Mouse (Mus musculus): ENCODE measurements at regions not wholly inside any gene's neighbourhood (a gene's known extent, or its start where the extent isn't known, plus 50 kb on each side); places are given as distances from the start of the nearest gene placed in this dataset.

- H3K9me3 ChIP-seq (replicated peaks; ENCODE audit: insufficient read depth, low read length) = no peaks in the 10 kb centered on the region
- TF ChIP-seq POLR2A (IDR thresholded peaks at IDR 0.05; ENCODE audit: control insufficient read depth in 1 of 2, insufficient read depth in 1 of 2, low read depth in 1 of 2, low read length in 2 of 2, poor library complexity in 1 of 2) (no peak), POLR2AphosphoS2 (IDR thresholded peaks at IDR 0.05; ENCODE audit: low read length) (no peak), MAZ (IDR thresholded peaks at IDR 0.05; ENCODE audit: low read depth, low read length) (no peak)
- no peaks in the 10 kb centered on the region for H3K4me1 ChIP-seq (ENCODE audit: control insufficient read depth in 1 of 2, insufficient read depth in 2 of 2, low read length in 2 of 2)
- H3K4me3 ChIP-seq (ENCODE audit: control insufficient read depth in 1 of 2, insufficient read depth in 1 of 2, low read depth in 2 of 2, low read length in 2 of 2) = no peak overlapping the region
- H3K79me2 ChIP-seq (ENCODE audit: control insufficient read depth, insufficient read depth, low read length, poor library complexity) = no peaks in the 10 kb centered on the region
- no peak overlapping the region for H3K27ac ChIP-seq (ENCODE audit: control insufficient read depth, low read depth, low read length)
- H3K36me3 ChIP-seq (ENCODE audit: control insufficient read depth in 1 of 2, insufficient read depth in 2 of 2, low read length in 2 of 2) = no peaks in the 10 kb centered on the region
- H3K9ac ChIP-seq (ENCODE audit: control insufficient read depth, low read depth, low read length, poor library complexity, severe bottlenecking) = no peak overlapping the region
- no peaks in the 10 kb centered on the region for H3K27me3 ChIP-seq (ENCODE audit: control insufficient read depth in 1 of 2, insufficient read depth in 2 of 2, low read length in 2 of 2)
- DNase-seq (ENCODE audit: low read depth, low spot score) = no peak
Observed at GRCm38 (mm10) chr1:159415656-159416055, 107.9 kb upstream of the Tnr start.

GRCm38 (mm10) chr1:159417176-159417575 lies 106.4 kb upstream of the Tnr start:
- Histone ChIP-seq H3K9me3 (replicated peaks; ENCODE audit: insufficient read depth, low read length) (no peaks in the 10 kb centered on the region), H3K79me2 (ENCODE audit: control insufficient read depth, insufficient read depth, low read length, poor library complexity) (no peaks in the 10 kb centered on the region), H3K4me1 (ENCODE audit: control insufficient read depth in 1 of 2, insufficient read depth in 2 of 2, low read length in 2 of 2) (no peaks in the 10 kb centered on the region), H3K27ac (ENCODE audit: control insufficient read depth, low read depth, low read length) (no peak overlapping the region), H3K36me3 (ENCODE audit: control insufficient read depth in 1 of 2, insufficient read depth in 2 of 2, low read length in 2 of 2) (no peaks in the 10 kb centered on the region), H3K27me3 (ENCODE audit: control insufficient read depth in 1 of 2, insufficient read depth in 2 of 2, low read length in 2 of 2) (no peaks in the 10 kb centered on the region), H3K4me3 (ENCODE audit: control insufficient read depth in 1 of 2, insufficient read depth in 1 of 2, low read depth in 2 of 2, low read length in 2 of 2) (no peak overlapping the region), H3K9ac (ENCODE audit: control insufficient read depth, low read depth, low read length, poor library complexity, severe bottlenecking) (no peak overlapping the region)
- no peak for DNase-seq (ENCODE audit: low read depth, low spot score)
- TF ChIP-seq POLR2A (IDR thresholded peaks at IDR 0.05; ENCODE audit: control insufficient read depth in 1 of 2, insufficient read depth in 1 of 2, low read depth in 1 of 2, low read length in 2 of 2, poor library complexity in 1 of 2) = no peak
- TF ChIP-seq RCOR1 (IDR thresholded peaks at IDR 0.05; ENCODE audit: low read depth, low read length) = no peak
- no peak for TF ChIP-seq KAT2A (conservative IDR thresholded peaks at IDR 0.05; ENCODE audit: low read depth, low read length)
- no peak for TF ChIP-seq SMC3 (IDR thresholded peaks at IDR 0.05; ENCODE audit: low read depth, low read length)
- TF ChIP-seq TBP (IDR thresholded peaks at IDR 0.05; ENCODE audit: low read depth, low read length) = no peak
- TF ChIP-seq UBTF (IDR thresholded peaks at IDR 0.05; ENCODE audit: borderline replicate concordance, insufficient read depth, low read depth, low read length) = no peak
- TF ChIP-seq MAX (IDR thresholded peaks at IDR 0.05; ENCODE audit: low read length) = no peak
- no peak for TF ChIP-seq ZKSCAN1 (IDR thresholded peaks at IDR 0.05; ENCODE audit: low read depth, low read length)
- TF ChIP-seq BHLHE40 (IDR thresholded peaks at IDR 0.05; ENCODE audit: borderline replicate concordance, low read depth, low read length) = no peak
- no peak for TF ChIP-seq CTCF (IDR thresholded peaks at IDR 0.05 in 2 of 3, conservative IDR thresholded peaks at IDR 0.05 in 1 of 3; ENCODE audit: control insufficient read depth in 1 of 3, insufficient read depth in 1 of 3, low read depth in 2 of 3, low read length in 3 of 3, poor library complexity in 1 of 3, severe bottlenecking in 1 of 3)
- no peak for TF ChIP-seq ETS1 (IDR thresholded peaks at IDR 0.05; ENCODE audit: low read depth, low read length)
- no peak for TF ChIP-seq EP300 (IDR thresholded peaks at IDR 0.05; ENCODE audit: low read depth in 1 of 2, low read length in 2 of 2)
- no peak for TF ChIP-seq CHD2 (IDR thresholded peaks at IDR 0.05; ENCODE audit: low read length)
- no peak for TF ChIP-seq HCFC1 (IDR thresholded peaks at IDR 0.05; ENCODE audit: low read depth, low read length)
- no peak for TF ChIP-seq MEF2A (IDR thresholded peaks at IDR 0.05; ENCODE audit: extremely low read depth, insufficient replicate concordance, low read depth, low read length, poor library complexity, severe bottlenecking)
- no peak for TF ChIP-seq USF2 (IDR thresholded peaks at IDR 0.05; ENCODE audit: borderline replicate concordance in 1 of 2, insufficient read depth in 1 of 2, low read depth in 1 of 2, low read length in 2 of 2)
- TF ChIP-seq SIN3A (IDR thresholded peaks at IDR 0.05; ENCODE audit: low read length) = no peak
- TF ChIP-seq MXI1 (IDR thresholded peaks at IDR 0.05; ENCODE audit: low read depth, low read length) = no peak
- no peak for TF ChIP-seq ELF1 (IDR thresholded peaks at IDR 0.05; ENCODE audit: low read depth, low read length)
- no peak for TF ChIP-seq ZNF384 (IDR thresholded peaks at IDR 0.05; ENCODE audit: low read depth, low read length)
